Mouse (Mus musculus) adrenal gland, postnatal 36 days (tissue): ENCODE data around the gene Bzw2. TPM values are rescaled to one million over a fixed set of nuclear protein-coding genes. Genes with fewer than 3 reads are reported as not detected.
"Not testable (repeated sequence)": the region's sequence is repeated elsewhere in the genome, so short reads cannot be mapped to it uniquely, and the experiment has no call there.

Source experiments
- DNase-seq, 2 experiments: peaks; one replicate each; pipeline ENCODE4 v3.0.0; 2021; ENCODE audit warnings: mixed read lengths in 1 of 2
- long read RNA-seq, 2 experiments: library from polyadenylated mRNA; stranded (forward); transcript quantifications; one replicate each; pipeline ENCODE4 v2.0.0; 2021; ENCODE audit warnings: borderline sequencing depth in 2 of 2
- total RNA-seq, 2 experiments: library from RNA; stranded (reverse); gene quantifications; 2 replicates each; pipeline ENCODE4 v1.2.3; 2021

The Bzw2 gene
- total RNA-seq: 10 to 100 TPM; 19.0 to 28.3 TPM
- long read RNA-seq, experiment 1, transcript Bzw2-201 (12 exons, 1,871 nt): major isoform, 22 of 28 reads
- long read RNA-seq, experiment 1, partial matches to known transcripts: 4 of 28 reads
- long read RNA-seq, experiment 1, other reads (novel, unspliced or antisense): 2 of 28 reads
- long read RNA-seq, experiment 2, transcript Bzw2-201 (12 exons, 1,871 nt): major isoform, 13 of 14 reads
- long read RNA-seq, experiment 2, partial matches to known transcripts: 1 of 14 reads
- long read RNA-seq, experiment 2, other reads (novel, unspliced or antisense): 0 of 14 reads

GRCm38 (mm10) chr12:36157638-36158308, at the start of gene Bzw2:
Gene Bzw2 (minus strand): TSS chr12:36158080.
- DNase-seq: peak; percentile 72 to 79

GRCm38 (mm10) chr12:36207072-36207799, 49.4 kb upstream of the Bzw2 start:
- DNase-seq: peak; percentile 59 to 67

- not testable (repeated sequence) for DNase-seq
These were observed 47.8 kb upstream of the Bzw2 start for GRCm38 (mm10) chr12:36205579-36206119.

GRCm38 (mm10) chr12:36194976-36195375, 37.1 kb upstream of the Bzw2 start:
- no peak for DNase-seq

- DNase-seq: no peak
These were observed 32.5 kb upstream of the Bzw2 start for GRCm38 (mm10) chr12:36190343-36190742.

- peak; percentile 4 to 33 for DNase-seq
These were observed 31.7 kb upstream of the Bzw2 start for GRCm38 (mm10) chr12:36189610-36190009.

GRCm38 (mm10) chr12:36187081-36187480, 29.2 kb upstream of the Bzw2 start:
- no peak for DNase-seq

GRCm38 (mm10) chr12:36182570-36182969, 24.7 kb upstream of the Bzw2 start:
- peak in 1 of 2 experiments; percentile 18 for DNase-seq

GRCm38 (mm10) chr12:36177227-36177626, 19.3 kb upstream of the Bzw2 start:
- no peak for DNase-seq

- no peak for DNase-seq
These were observed 7.4 kb upstream of the Bzw2 start for GRCm38 (mm10) chr12:36165299-36165698.

GRCm38 (mm10) chr12:36164126-36164791, 6.4 kb upstream of the Bzw2 start:
- no peak for DNase-seq

GRCm38 (mm10) chr12:36157304-36157637, 609 bp downstream of the Bzw2 start:
- no peak for DNase-seq

- peak; percentile 94 to 95 for DNase-seq
These were observed 1.1 kb downstream of the Bzw2 start, which contains the start of gene Ankmy2 for GRCm38 (mm10) chr12:36156637-36157303. Gene Ankmy2 (plus strand): TSS chr12:36157114.

GRCm38 (mm10) chr12:36156101-36156636, 1.7 kb downstream of the Bzw2 start:
- peak in 1 of 2 experiments; percentile 3 for DNase-seq

GRCm38 (mm10) chr12:36155141-36155641, 2.7 kb downstream of the Bzw2 start:
- peak in 1 of 2 experiments; percentile 18 for DNase-seq

- DNase-seq: no peak
These were observed 7.1 kb downstream of the Bzw2 start for GRCm38 (mm10) chr12:36150737-36151136.

GRCm38 (mm10) chr12:36150265-36150664, 7.6 kb downstream of the Bzw2 start:
- no peak for DNase-seq

GRCm38 (mm10) chr12:36146230-36147011, 11.5 kb downstream of the Bzw2 start:
- no peak for DNase-seq

GRCm38 (mm10) chr12:36140401-36140800, 17.5 kb downstream of the Bzw2 start:
- peak in 1 of 2 experiments; percentile 29 for DNase-seq

- no peak for DNase-seq
These were observed 20.7 kb downstream of the Bzw2 start for GRCm38 (mm10) chr12:36137192-36137591.
